Mouse (Mus musculus) B cell, adult 2 months (primary cell): ENCODE measurements around the gene Lrrc73.

ENCODE experiments used
- DNase-seq, 2 experiments: peaks; one replicate each; pipeline ENCODE4 v3.0.0; 2022

Gene Lrrc73

DNA sequence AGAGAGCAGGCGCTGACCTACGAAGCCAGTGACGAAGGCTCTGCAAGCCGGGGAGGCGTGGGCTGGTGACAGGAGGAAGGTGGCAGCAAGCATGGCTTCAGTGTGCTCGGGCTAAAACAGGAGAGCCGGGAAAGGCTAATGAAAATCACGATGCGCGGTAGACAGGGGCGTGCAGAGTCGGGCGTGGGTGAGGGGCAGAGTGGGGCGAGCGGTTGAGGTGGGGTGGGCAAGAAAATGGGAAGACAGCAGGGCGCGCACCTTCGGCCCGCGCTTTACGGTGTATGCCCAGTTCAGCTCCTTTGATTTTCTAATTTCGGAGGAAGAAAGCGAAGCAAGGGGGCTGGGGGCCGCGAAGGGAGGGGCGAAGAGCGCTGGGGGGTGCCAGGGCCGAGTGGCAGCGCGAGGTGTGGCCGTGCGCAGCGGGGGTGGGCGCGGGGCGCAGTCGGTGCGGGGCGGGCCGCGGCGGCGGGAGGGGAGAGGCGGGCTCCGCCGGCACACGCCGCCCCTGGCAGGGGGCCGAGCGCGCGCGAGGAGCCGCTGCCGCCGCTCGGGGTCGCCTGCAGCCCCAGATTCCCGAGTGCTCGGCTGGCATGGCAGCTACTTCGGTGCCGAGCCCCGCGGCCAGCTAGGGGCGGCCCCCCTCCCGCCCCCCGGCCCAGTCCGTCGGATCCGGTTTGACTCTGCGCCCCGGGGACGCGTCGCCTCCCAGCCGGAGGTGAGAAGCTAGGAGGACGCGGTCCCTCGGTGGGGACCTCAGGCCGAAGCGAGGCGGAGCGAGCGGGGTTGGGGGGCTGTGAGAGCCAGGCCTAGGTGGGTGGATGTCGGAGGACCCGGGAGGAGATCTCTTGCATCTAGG lies 44.3 kb downstream of the Lrrc73 start, which contains the start of gene Dlk2:
TSS of gene Dlk2 (plus strand) at position 58 of the 856 bp plus-strand sequence.
- peak; percentile 34 to 41 for DNase-seq

DNA sequence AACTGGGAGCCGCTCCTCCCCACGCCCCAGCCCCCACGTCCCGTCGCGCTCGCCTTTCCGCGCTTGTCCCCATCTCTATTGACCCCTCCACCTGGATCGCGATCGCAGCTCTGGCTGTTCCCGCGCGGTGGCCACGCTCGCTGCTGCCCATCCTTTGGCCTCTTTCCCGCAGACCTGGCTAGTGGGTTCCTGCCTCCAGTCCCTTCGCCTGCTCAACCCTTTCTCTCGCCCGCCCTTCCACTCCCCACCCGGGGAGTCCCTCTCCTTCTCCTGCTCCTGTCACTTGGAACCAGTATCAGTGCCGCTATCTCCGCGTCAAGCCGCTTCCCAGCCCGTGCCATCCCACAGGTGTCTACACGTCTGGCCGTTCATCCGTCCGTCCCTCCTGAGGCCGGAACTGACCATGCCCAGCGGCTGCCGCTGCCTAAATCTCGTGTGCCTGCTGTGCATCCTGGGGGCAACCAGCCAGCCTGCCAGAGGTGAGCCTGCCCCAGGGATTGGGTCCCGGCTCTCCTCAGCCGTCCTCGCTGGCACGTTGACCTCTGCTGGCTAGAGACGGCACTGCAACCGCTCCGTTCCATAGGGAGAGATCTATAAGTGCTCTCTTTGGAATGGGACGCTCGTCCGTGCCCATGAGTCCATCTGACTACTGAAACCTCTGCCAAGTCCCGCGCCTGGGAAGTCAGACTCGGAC lies 45.0 kb downstream of the Lrrc73 start:
- DNase-seq = peak; percentile 77 to 79

GRCm38 (mm10) chr17:46301892-46302291 lies 48.6 kb downstream of the Lrrc73 start:
- DNase-seq = no peak

DNA sequence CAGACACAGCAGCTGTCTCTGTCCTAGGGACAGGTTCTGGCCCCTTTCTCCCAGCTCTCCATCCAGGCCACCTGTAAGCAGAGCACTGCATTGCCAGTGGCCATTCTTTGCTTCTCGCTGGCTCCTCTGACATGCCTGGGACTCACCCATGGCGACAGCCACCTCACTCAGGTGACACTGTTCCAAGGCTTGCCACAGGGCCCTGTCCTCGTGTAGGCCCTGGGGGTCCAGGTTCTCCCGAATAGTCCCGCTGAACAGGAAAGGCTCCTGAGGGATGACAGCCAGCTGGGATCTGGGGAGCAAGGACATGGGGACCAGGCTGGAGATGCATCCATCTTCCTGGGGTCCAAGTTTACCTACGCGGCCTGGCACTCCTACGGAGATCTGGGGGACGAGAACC lies 50.9 kb downstream of the Lrrc73 start:
- no peak for DNase-seq
